Mouse (Mus musculus): ENCODE measurements around the gene Spcs3. TPM values are rescaled to one million over a fixed set of nuclear protein-coding genes. Genes with fewer than 3 reads are reported as not detected.
A peak's percentile ranks its signal among the peaks of the same experiment; 100 is the strongest.

Gene Spcs3
- 58.9 and 60.6 TPM in 2 replicates for polyA plus RNA-seq (2015; fragmentation: Nextera tagmentation; extraction: Ambion mirVana)

- ATAC-seq (replicated peaks) = peak; percentile 95
- 0 out of 2 replicates have a peak, but pooled peaks cover 5% of the 10 kb centered on the region for H3K36me3 ChIP-seq
- peak within 1 kb of the TSS; percentile 88 for H3K9ac ChIP-seq (replicated peaks)
- no peaks in the 10 kb centered on the region for H3K9me3 ChIP-seq
- H3K4me3 ChIP-seq = peak within 1 kb of the TSS; percentile 88
- peaks cover 19% of the 10 kb centered on the region for H3K4me1 ChIP-seq
- H3K27me3 ChIP-seq = no peaks in the 10 kb centered on the region
- H3K4me2 ChIP-seq (replicated peaks) = peak within 1 kb of the TSS; percentile 61
- under 1% methylated on average over 88 of the region's 89 CpGs for WGBS
- H3K27ac ChIP-seq (replicated peaks) = peak within 1 kb of the TSS; percentile 88
Observed at GRCm38 (mm10) chr8:54529382-54530296, at the start of gene Spcs3, which contains the start of gene Asb5. Gene Spcs3, minus strand, starts transcription at chr8:54529998. Gene Asb5, plus strand, starts transcription at chr8:54529580.

- no peak for ATAC-seq (replicated peaks)
- WGBS = 67% methylated on average over 15 of the region's 15 CpGs
- H3K4me3 ChIP-seq = no peak overlapping the region
- H3K4me2 ChIP-seq (replicated peaks) = no peak overlapping the region
- no peaks in the 10 kb centered on the region for H3K27me3 ChIP-seq
- no peak overlapping the region for H3K9ac ChIP-seq (replicated peaks)
- H3K4me1 ChIP-seq = no peaks in the 10 kb centered on the region
- no peaks in the 10 kb centered on the region for H3K9me3 ChIP-seq
- no peaks in the 10 kb centered on the region for H3K36me3 ChIP-seq
- no peak overlapping the region for H3K27ac ChIP-seq (replicated peaks)
Observed at GRCm38 (mm10) chr8:54570618-54571609, 41.1 kb upstream of the Spcs3 start.

GRCm38 (mm10) chr8:54567168-54567567, 37.4 kb upstream of the Spcs3 start:
- H3K36me3 ChIP-seq = no peaks in the 10 kb centered on the region
- no peak overlapping the region for H3K27ac ChIP-seq (replicated peaks)
- H3K4me1 ChIP-seq = no peaks in the 10 kb centered on the region
- H3K9ac ChIP-seq (replicated peaks) = no peak overlapping the region
- H3K27me3 ChIP-seq = no peaks in the 10 kb centered on the region
- H3K4me2 ChIP-seq (replicated peaks) = no peak overlapping the region
- no peak overlapping the region for H3K4me3 ChIP-seq
- 41% methylated on average over 2 of the region's 2 CpGs for WGBS
- ATAC-seq (replicated peaks) = no peak
- no peaks in the 10 kb centered on the region for H3K9me3 ChIP-seq

- WGBS = 89% methylated on average over 7 of the region's 7 CpGs
- no peak overlapping the region for H3K4me2 ChIP-seq (replicated peaks)
- no peak overlapping the region for H3K27ac ChIP-seq (replicated peaks)
- no peak for ATAC-seq (replicated peaks)
- no peak overlapping the region for H3K4me3 ChIP-seq
- H3K27me3 ChIP-seq = no peaks in the 10 kb centered on the region
- H3K36me3 ChIP-seq = no peaks in the 10 kb centered on the region
- no peak overlapping the region for H3K9ac ChIP-seq (replicated peaks)
- H3K4me1 ChIP-seq = no peaks in the 10 kb centered on the region
- no peaks in the 10 kb centered on the region for H3K9me3 ChIP-seq
Observed at GRCm38 (mm10) chr8:54565603-54566260, 35.9 kb upstream of the Spcs3 start.

GRCm38 (mm10) chr8:54565181-54565580, 35.4 kb upstream of the Spcs3 start:
- 81% methylated on average over 1 of the region's 1 CpGs for WGBS
- H3K36me3 ChIP-seq = no peaks in the 10 kb centered on the region
- H3K9ac ChIP-seq (replicated peaks) = no peak overlapping the region

GRCm38 (mm10) chr8:54562137-54562536, 32.3 kb upstream of the Spcs3 start:
- no peak overlapping the region for H3K4me2 ChIP-seq (replicated peaks)
- H3K4me3 ChIP-seq = no peak overlapping the region
- no peak overlapping the region for H3K9ac ChIP-seq (replicated peaks)
- 84% methylated on average over 4 of the region's 4 CpGs for WGBS
- no peaks in the 10 kb centered on the region for H3K36me3 ChIP-seq
- H3K4me1 ChIP-seq = no peaks in the 10 kb centered on the region
- no peaks in the 10 kb centered on the region for H3K9me3 ChIP-seq
- H3K27ac ChIP-seq (replicated peaks) = no peak overlapping the region
- ATAC-seq (replicated peaks) = no peak
- H3K27me3 ChIP-seq = no peaks in the 10 kb centered on the region

More at GRCm38 (mm10) chr8:54565181-54565580, 35.4 kb upstream of the Spcs3 start:
- H3K4me1 ChIP-seq = no peaks in the 10 kb centered on the region
- H3K27ac ChIP-seq (replicated peaks) = no peak overlapping the region
- no peak for ATAC-seq (replicated peaks)
- no peaks in the 10 kb centered on the region for H3K9me3 ChIP-seq
- no peak overlapping the region for H3K4me2 ChIP-seq (replicated peaks)
- no peak overlapping the region for H3K4me3 ChIP-seq
- H3K27me3 ChIP-seq = no peaks in the 10 kb centered on the region

GRCm38 (mm10) chr8:54554921-54555320, 25.1 kb upstream of the Spcs3 start:
- 86% methylated on average over 2 of the region's 2 CpGs for WGBS
- H3K27ac ChIP-seq (replicated peaks) = no peak overlapping the region
- no peak overlapping the region for H3K4me3 ChIP-seq
- H3K9ac ChIP-seq (replicated peaks) = no peak overlapping the region
- no peaks in the 10 kb centered on the region for H3K4me1 ChIP-seq
- no peaks in the 10 kb centered on the region for H3K9me3 ChIP-seq
- no peak for ATAC-seq (replicated peaks)
- H3K27me3 ChIP-seq = no peaks in the 10 kb centered on the region
- no peaks in the 10 kb centered on the region for H3K36me3 ChIP-seq
- H3K4me2 ChIP-seq (replicated peaks) = no peak overlapping the region

GRCm38 (mm10) chr8:54550026-54550574, 20.3 kb upstream of the Spcs3 start:
- Histone ChIP-seq H3K9ac (replicated peaks) (no peak overlapping the region), H3K4me1 (no peaks in the 10 kb centered on the region), H3K36me3 (no peaks in the 10 kb centered on the region), H3K4me2 (replicated peaks) (no peak overlapping the region), H3K27me3 (no peaks in the 10 kb centered on the region), H3K9me3 (no peaks in the 10 kb centered on the region), H3K27ac (replicated peaks) (no peak overlapping the region), H3K4me3 (no peak overlapping the region)
- WGBS = 96% methylated on average over 12 of the region's 12 CpGs
- no peak for ATAC-seq (replicated peaks)

- H3K27ac ChIP-seq (replicated peaks) = no peak overlapping the region
- no peak for ATAC-seq (replicated peaks)
- 79% methylated on average over 6 of the region's 6 CpGs for WGBS
- H3K36me3 ChIP-seq = no peaks in the 10 kb centered on the region
- no peak overlapping the region for H3K4me2 ChIP-seq (replicated peaks)
- H3K9ac ChIP-seq (replicated peaks) = no peak overlapping the region
- no peak overlapping the region for H3K4me3 ChIP-seq
- no peaks in the 10 kb centered on the region for H3K9me3 ChIP-seq
- H3K27me3 ChIP-seq = no peaks in the 10 kb centered on the region
- no peaks in the 10 kb centered on the region for H3K4me1 ChIP-seq
Observed at GRCm38 (mm10) chr8:54548383-54548782, 18.6 kb upstream of the Spcs3 start.

GRCm38 (mm10) chr8:54541331-54541730, 11.5 kb upstream of the Spcs3 start:
- Histone ChIP-seq H3K4me3 (no peak overlapping the region), H3K27ac (replicated peaks) (no peak overlapping the region), H3K27me3 (no peaks in the 10 kb centered on the region), H3K9ac (replicated peaks) (no peak overlapping the region), H3K4me1 (no peaks in the 10 kb centered on the region), H3K9me3 (no peaks in the 10 kb centered on the region), H3K4me2 (replicated peaks) (no peak overlapping the region), H3K36me3 (no peaks in the 10 kb centered on the region)
- WGBS = 79% methylated on average over 1 of the region's 1 CpGs
- no peak for ATAC-seq (replicated peaks)

- no peak overlapping the region for H3K4me3 ChIP-seq
- no peaks in the 10 kb centered on the region for H3K9me3 ChIP-seq
- ATAC-seq (replicated peaks) = 0 out of 2 replicates have a peak, but pooled peaks have one; percentile 23
- H3K4me2 ChIP-seq (replicated peaks) = no peak overlapping the region
- H3K36me3 ChIP-seq = no peaks in the 10 kb centered on the region
- no peak overlapping the region for H3K9ac ChIP-seq (replicated peaks)
- H3K27me3 ChIP-seq = no peaks in the 10 kb centered on the region
- no peak overlapping the region for H3K27ac ChIP-seq (replicated peaks)
- 93% methylated on average over 3 of the region's 3 CpGs for WGBS
- no peaks in the 10 kb centered on the region for H3K4me1 ChIP-seq
Observed at GRCm38 (mm10) chr8:54537285-54537684, 7.5 kb upstream of the Spcs3 start.
